Mouse (Mus musculus) liver, postnatal 0 days (tissue): ENCODE results near the gene Prkch.

ENCODE experiments used
- CTCF ChIP-seq: sonication (generic); IDR thresholded peaks from 2 replicates; pipeline ENCODE4 v1.5.1; 2016; ENCODE audit warnings: antibody characterized with exemption, low read depth
- EP300 ChIP-seq: IDR thresholded peaks from 2 replicates; pipeline ENCODE4 v1.6.1; 2016; ENCODE audit warnings: antibody characterized with exemption, low read depth, mild to moderate bottlenecking

- TF ChIP-seq CTCF (no peak), EP300 (no peak)
Measured at GRCm38 (mm10) chr12:73755646-73756045, 171.1 kb downstream of the Prkch start.
